Mouse (Mus musculus) testis, adult 2 months (tissue): ENCODE measurements around the gene Slc27a3.

ENCODE experiments used
- CTCF ChIP-seq: fragments of 200-500 bp; IDR thresholded peaks from 2 replicates; pipeline ENCODE4 v1.5.1; 2012; ENCODE audit warnings: low read depth, mild to moderate bottlenecking, inconsistent platforms, low read length, moderate library complexity; ENCODE audit not compliant: control insufficient read depth, insufficient read depth, insufficient replicate concordance
- POLR2A ChIP-seq: fragments of 200-500 bp; IDR thresholded peaks from 2 replicates; pipeline ENCODE4 v1.6.1; 2012; ENCODE audit warnings: low read depth, mild to moderate bottlenecking, inconsistent platforms, low read length, moderate library complexity; ENCODE audit not compliant: control insufficient read depth

GRCm38 (mm10) chr3:90362346-90362745 lies 27.4 kb downstream of the Slc27a3 start:
- TF ChIP-seq CTCF (no peak), POLR2A (no peak)
